Mouse (Mus musculus): ENCODE results near the gene Megf11.

DNA sequence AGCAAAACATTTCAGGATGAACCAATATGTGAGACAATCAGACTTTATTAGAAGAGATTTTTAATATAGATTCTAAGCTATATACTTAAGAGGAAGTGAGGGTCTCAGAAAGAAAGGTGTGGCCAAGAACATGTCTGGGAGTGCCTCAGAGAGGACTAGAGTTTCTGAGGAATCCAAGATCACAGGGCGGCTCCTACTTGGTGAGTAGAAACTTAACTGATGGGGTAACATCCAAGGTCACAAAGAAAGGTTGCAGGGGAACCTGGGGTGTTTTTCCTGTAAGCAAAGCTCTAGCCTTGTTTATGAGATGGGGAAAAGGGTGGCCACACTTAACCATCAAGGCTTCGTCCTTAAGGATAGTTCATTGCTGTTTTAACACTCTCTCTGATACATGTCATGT is 353.6 kb downstream of the Megf11 start:
- TF ChIP-seq POLR2A (IDR thresholded peaks at IDR 0.05; ENCODE audit: insufficient read length, low read depth) (no peak), E2F4 (IDR thresholded peaks at IDR 0.05; ENCODE audit: insufficient read depth) (no peak), CEBPB (IDR thresholded peaks at IDR 0.05; ENCODE audit: insufficient read depth, poor library complexity, severe bottlenecking) (no peak), USF1 (IDR thresholded peaks at IDR 0.05; ENCODE audit: low read depth) (no peak), TCF12 (IDR thresholded peaks at IDR 0.05; ENCODE audit: insufficient read depth, poor library complexity, severe bottlenecking) (no peak), SRF (IDR thresholded peaks at IDR 0.05; ENCODE audit: control insufficient read depth, insufficient read length, low read depth) (no peak), MAX (IDR thresholded peaks at IDR 0.05; ENCODE audit: low read depth) (no peak), MYOD1 (IDR thresholded peaks at IDR 0.05; ENCODE audit: control insufficient read depth in 1 of 3, insufficient read length in 2 of 3, low read depth in 2 of 3) (no peak), MYOG (IDR thresholded peaks at IDR 0.05; ENCODE audit: control insufficient read depth in 1 of 3, insufficient read depth in 1 of 3, insufficient read length in 2 of 3, low read depth in 2 of 3) (no peak)

Data from myocyte (in vitro differentiated cells).